Mouse (Mus musculus) heart, embryonic 14.5 days (tissue): Measurements from ENCODE around the gene Rbm41. TPM values are rescaled to one million over a fixed set of nuclear protein-coding genes. Genes with fewer than 3 reads are reported as not detected.

Experiments
- ATAC-seq: fragments of 200-750 bp; cut with Nextera tagmentation; 2 replicates; pipeline ENCODE4 v1.8.0; 2017; ENCODE audit warnings: low read depth, moderate TSS enrichment; ENCODE audit not compliant: insufficient number of reproducible peaks, insufficient read depth, low FRiP score
- H3K27ac ChIP-seq, 2 experiments: fragments of 200-500 bp in 1 of 2; fragments of 300-500 bp in 1 of 2; sonication (generic) in 1 of 2; replicated peaks in 1 of 2; 2 replicates each; pipeline ENCODE4 v1.5.1; 2012 to 2014; ENCODE audit warnings: low read depth in 2 of 2, low read length in 2 of 2, control low read depth in 1 of 2, mild to moderate bottlenecking in 1 of 2, mixed read lengths in 1 of 2; ENCODE audit not compliant: control insufficient read depth in 1 of 2, insufficient read depth in 1 of 2
- H3K27me3 ChIP-seq: fragments of 300-500 bp; sonication (generic); 2 replicates; pipeline ENCODE4 v1.6.1; 2014; ENCODE audit warnings: mild to moderate bottlenecking, low read length, control low read depth; ENCODE audit not compliant: control insufficient read depth, insufficient read depth
- H3K36me3 ChIP-seq: fragments of 300-500 bp; sonication (generic); 2 replicates; pipeline ENCODE4 v1.6.1; 2014; ENCODE audit warnings: mild to moderate bottlenecking, control low read depth, low read length, mixed read lengths; ENCODE audit not compliant: control insufficient read depth, insufficient read depth
- H3K4me1 ChIP-seq, 2 experiments: fragments of 200-500 bp in 1 of 2; fragments of 300-500 bp in 1 of 2; sonication (generic) in 1 of 2; 2 replicates each; pipeline ENCODE4 v1.6.1; 2012 to 2014; ENCODE audit warnings: low read length in 2 of 2, control low read depth in 1 of 2, mixed read lengths in 1 of 2; ENCODE audit not compliant: control insufficient read depth in 2 of 2, insufficient read depth in 2 of 2
- H3K4me2 ChIP-seq: fragments of 300-500 bp; sonication (generic); 2 replicates; pipeline ENCODE4 v1.6.1; 2014; ENCODE audit warnings: mild to moderate bottlenecking, low read length
- H3K4me3 ChIP-seq, 2 experiments: fragments of 200-500 bp in 1 of 2; fragments of 300-500 bp in 1 of 2; sonication (generic) in 1 of 2; 2 replicates each; pipeline ENCODE4 v1.5.1; 2012 to 2014; ENCODE audit warnings: low read length in 2 of 2, mild to moderate bottlenecking in 2 of 2, control low read depth in 1 of 2, low read depth in 1 of 2, moderate library complexity in 1 of 2; ENCODE audit not compliant: control insufficient read depth in 1 of 2, insufficient read depth in 1 of 2
- H3K9ac ChIP-seq: fragments of 300-500 bp; sonication (generic); 2 replicates; pipeline ENCODE4 v1.6.1; 2014; ENCODE audit warnings: mild to moderate bottlenecking, low read length
- H3K9me3 ChIP-seq: fragments of 300-500 bp; sonication (generic); 2 replicates; pipeline ENCODE4 v1.6.1; 2016; ENCODE audit warnings: low read length, control low read depth; ENCODE audit not compliant: control insufficient read depth
- WGBS: fragments of 180-500 bp; shearing (Covaris S2); extraction: QIAGEN DNeasy Blood & Tissue Kit; methylation state at CpG from one replicate; pipeline ENCODE4 v1.1.7; 2014; 5-methylcytosine and 5-hydroxymethylcytosine counted together
- polyA plus RNA-seq: library from polyadenylated mRNA; unstranded; fragments of >200 nt; fragmentation: Nextera tagmentation; extraction: Ambion mirVana; gene quantifications from 2 replicates; pipeline ENCODE4 v1.2.1, GENCODE M21; 2014

The Rbm41 gene
- polyA plus RNA-seq, 1 experiment from 2014 or later = 6.2 TPM

- H3K4me2 ChIP-seq = no peak overlapping the region
- no peak overlapping the region for H3K9ac ChIP-seq
- WGBS = 79% methylated on average over 6 of the region's 6 CpGs
- H3K36me3 ChIP-seq = peaks cover 13% of the 10 kb centered on the region
- no peak for ATAC-seq
- H3K4me3 ChIP-seq = no peak overlapping the region
- no peaks in the 10 kb centered on the region for H3K27me3 ChIP-seq
- H3K4me1 ChIP-seq = no peaks in the 10 kb centered on the region
- H3K9me3 ChIP-seq = no peaks in the 10 kb centered on the region
- H3K27ac ChIP-seq = no peak overlapping the region
Measured at GRCm38 (mm10) chrX:139841091-139841490, 157.3 kb downstream of the Rbm41 start.

Other genes starting within 250 kb of the Rbm41 start
- not detected in 2 replicates for gene Ripply1, start 216.2 kb downstream of the Rbm41 start, polyA plus RNA-seq
- 0.09 TPM in 1 of 2 replicates, not detected in the other for gene Cldn2, start 197.8 kb downstream of the Rbm41 start, polyA plus RNA-seq
- gene Morc4, start 126.9 kb downstream of the Rbm41 start, polyA plus RNA-seq = 16.8 and 18.8 TPM in 2 replicates
- 0.86 and 1.8 TPM in 2 replicates for gene Nup62cl, start 64.1 kb upstream of the Rbm41 start, polyA plus RNA-seq
- not detected in 2 replicates for gene Pih1h3b, start 64.3 kb upstream of the Rbm41 start, polyA plus RNA-seq